Mouse (Mus musculus): ENCODE data around the gene Ankrd33.

DNA sequence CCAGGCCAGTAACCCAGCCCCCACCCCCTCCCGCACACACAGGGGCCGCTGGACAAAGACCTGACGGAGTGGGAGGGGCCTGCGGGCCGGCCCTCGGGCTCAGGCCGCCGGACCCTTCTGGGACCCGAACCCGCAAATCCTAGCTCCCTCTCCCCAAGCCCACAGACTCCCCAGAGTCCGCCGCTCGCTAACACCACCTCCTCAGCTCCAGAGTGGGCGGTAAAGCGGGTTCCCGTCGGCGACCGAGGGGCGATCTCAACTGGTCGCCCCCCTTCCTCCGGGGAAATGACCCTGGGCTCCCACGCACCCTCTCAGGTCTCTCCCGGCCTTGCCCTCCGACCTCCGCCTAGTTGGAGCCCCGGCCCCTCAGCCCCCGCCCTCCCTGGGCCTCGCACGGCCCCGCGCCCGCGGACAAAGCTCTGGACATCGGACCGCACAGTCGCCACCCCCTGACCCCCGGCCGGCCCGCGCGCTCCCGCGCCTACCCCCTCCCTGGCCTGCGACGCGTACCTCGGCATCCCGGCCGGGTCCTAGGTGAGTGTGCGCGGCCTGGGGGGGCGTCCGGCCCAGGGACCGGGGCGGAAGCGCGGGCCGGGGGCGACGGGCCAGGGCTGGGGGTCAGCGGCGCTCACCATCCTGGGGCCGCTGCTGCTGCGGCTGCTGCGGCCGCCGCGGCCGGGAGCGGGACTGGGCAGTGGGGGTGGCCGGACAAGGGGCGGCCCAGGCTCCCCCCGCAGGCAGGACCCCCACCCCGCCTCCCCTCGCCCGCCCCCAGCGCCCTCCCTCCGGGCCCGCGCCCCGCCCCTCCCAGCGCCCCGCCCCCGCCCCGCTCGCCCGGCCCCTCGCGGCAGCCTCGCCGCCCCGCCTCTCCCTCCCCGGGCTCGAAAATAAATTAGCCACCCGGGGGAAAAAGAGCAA, 37.5 kb upstream of the Ankrd33 start, which contains the start of gene Fignl2:
- TF ChIP-seq CTCF (IDR thresholded peaks at IDR 0.05; ENCODE audit: low read depth, low read length) (no peak), POLR2A (IDR thresholded peaks at IDR 0.05; ENCODE audit: borderline replicate concordance, low read depth, low read length) (no peak)
